Mouse (Mus musculus): ENCODE data around the gene Ubl3. TPM values are rescaled to one million over a fixed set of nuclear protein-coding genes. Genes with fewer than 3 reads are reported as not detected.

Ubl3 gene
- polyA plus RNA-seq, 1 experiment from 2014 or later = 74.8 TPM

DNA sequence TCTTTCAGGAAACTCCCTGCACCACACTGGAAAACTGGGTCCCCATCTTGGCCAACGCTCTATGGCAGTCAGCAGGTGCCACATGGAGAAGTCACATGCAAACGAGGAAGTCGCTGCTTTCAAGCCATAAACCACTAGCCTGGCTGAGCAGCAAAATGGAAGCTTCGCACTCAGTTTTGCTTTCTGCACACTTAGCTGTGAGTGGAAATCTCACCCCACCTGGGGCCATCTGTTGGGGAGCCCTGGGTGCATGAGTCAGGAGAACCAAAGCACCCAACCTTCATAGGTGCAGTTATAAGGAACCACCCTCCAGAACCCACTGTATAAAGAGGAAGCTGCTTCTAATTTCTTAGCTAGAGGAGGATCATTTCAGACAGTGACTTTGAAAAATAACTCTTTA lies 59.6 kb downstream of the Ubl3 start:
- H3K9ac ChIP-seq = no peak overlapping the region
- H3K36me3 ChIP-seq = no peaks in the 10 kb centered on the region
- 86% methylated on average over 4 of the region's 4 CpGs for WGBS
- no peaks in the 10 kb centered on the region for H3K9me3 ChIP-seq
- H3K4me2 ChIP-seq = no peak overlapping the region
- no peak overlapping the region for H3K27ac ChIP-seq
- no peaks in the 10 kb centered on the region for H3K27me3 ChIP-seq (replicated peaks)
- no peak overlapping the region for H3K4me3 ChIP-seq (replicated peaks)
- H3K4me1 ChIP-seq = no peaks in the 10 kb centered on the region
- ATAC-seq (ENCODE audit: insufficient read depth, low FRiP score, low read depth) = no peak

DNA sequence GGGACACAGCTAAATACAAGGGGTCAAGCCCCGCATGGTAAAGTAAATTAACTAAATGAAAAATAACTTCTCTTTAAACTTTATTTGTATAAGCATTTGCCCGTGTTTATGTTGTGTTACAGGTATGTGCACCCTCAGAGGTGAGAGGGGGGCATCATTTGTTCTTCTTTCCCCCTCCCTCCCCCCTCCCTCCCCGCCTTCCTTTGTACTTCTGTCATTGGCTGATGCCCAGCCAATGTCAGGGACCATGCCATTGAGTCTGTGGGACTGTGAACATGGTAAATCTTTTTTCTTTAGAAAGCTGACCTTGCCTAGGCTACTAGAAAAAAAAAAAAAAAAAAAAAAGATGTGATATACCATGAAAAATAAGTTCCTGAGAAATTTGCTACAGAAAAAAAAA lies 62.2 kb downstream of the Ubl3 start:
- H3K4me3 ChIP-seq (replicated peaks) = no peak overlapping the region
- 55% methylated on average over 3 of the region's 3 CpGs for whole genome bisulfite sequencing
- no peak overlapping the region for H3K4me2 ChIP-seq
- H3K4me1 ChIP-seq = no peaks in the 10 kb centered on the region
- H3K9me3 ChIP-seq = no peaks in the 10 kb centered on the region
- H3K36me3 ChIP-seq = no peaks in the 10 kb centered on the region
- no peak for ATAC-seq (ENCODE audit: insufficient read depth, low FRiP score, low read depth)
- H3K27me3 ChIP-seq (replicated peaks) = no peaks in the 10 kb centered on the region
- no peak overlapping the region for H3K9ac ChIP-seq
- no peak overlapping the region for H3K27ac ChIP-seq

DNA sequence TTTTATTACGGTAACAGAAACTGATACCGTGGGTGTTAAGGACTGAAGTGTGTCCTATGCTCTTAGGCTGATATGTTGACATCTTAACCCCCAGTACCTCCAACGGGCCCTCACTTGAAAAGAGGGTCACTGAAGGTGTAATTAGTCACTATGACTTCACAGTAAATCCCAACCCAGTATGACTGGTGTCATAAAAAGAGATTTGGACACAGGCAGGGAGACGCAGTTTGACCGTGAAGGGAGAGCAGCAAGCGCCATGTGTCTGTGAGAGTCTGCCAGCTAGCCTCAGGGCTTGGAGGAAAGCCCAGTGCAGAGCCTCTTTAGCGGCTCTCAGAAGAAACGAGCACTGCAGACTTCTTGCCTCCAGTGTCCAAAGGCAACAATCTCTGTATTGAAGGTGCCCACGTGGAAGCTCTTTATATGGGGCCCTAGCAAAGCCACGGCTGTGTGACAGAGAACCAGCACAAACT lies 62.8 kb downstream of the Ubl3 start:
- no peak for ATAC-seq (ENCODE audit: insufficient read depth, low FRiP score, low read depth)
- Histone ChIP-seq H3K4me3 (replicated peaks) (no peak overlapping the region), H3K4me2 (no peak overlapping the region), H3K9me3 (no peaks in the 10 kb centered on the region), H3K9ac (no peak overlapping the region), H3K27ac (no peak overlapping the region), H3K36me3 (no peaks in the 10 kb centered on the region), H3K27me3 (replicated peaks) (no peaks in the 10 kb centered on the region), H3K4me1 (no peaks in the 10 kb centered on the region)
- WGBS = 51% methylated on average over 10 of the region's 10 CpGs

DNA sequence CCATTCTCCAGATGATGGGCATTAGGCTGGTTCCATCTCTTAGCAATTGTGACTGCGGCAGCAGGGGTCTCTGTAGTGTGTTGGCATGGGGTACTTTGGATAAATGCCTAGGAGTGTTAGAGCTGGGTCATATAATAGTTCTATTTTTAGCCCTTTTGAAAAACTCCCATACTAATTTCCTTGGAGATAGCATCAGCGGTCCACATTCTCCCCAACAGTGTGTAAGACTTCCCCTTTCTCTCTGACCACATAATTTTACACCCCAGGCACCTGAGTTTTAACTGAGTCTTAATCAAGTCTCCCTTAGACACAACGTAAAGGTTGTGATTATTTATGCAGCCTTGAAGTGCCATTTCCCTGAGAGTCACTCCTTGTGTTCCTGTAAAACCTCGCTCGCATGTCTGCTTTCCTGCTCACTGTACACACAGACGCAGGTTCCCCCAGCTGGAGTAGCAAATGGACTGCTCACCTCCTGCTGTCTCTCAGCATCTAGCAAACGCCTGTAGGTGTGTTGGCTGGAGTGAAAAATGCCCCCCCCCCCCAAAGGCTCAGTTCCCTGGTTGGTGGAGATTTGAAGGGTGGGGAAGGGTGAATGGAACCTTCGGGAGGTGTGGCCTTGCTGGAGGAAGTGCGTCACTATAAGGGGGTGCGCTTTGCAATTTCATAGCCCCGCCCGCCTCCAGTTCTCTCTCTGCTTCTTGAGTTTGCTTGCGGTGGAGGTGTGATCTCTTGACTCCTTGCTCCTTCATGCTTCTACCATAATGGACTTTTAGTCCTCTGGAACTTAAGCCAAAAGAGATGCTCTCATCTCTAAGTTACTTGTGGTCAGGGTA lies 63.5 kb downstream of the Ubl3 start:
- no peaks in the 10 kb centered on the region for H3K27me3 ChIP-seq (replicated peaks)
- no peaks in the 10 kb centered on the region for H3K9me3 ChIP-seq
- H3K4me3 ChIP-seq (replicated peaks) = no peak overlapping the region
- 67% methylated on average over 13 of the region's 13 CpGs for WGBS
- no peak for ATAC-seq (ENCODE audit: insufficient read depth, low FRiP score, low read depth)
- H3K4me1 ChIP-seq = no peaks in the 10 kb centered on the region
- H3K4me2 ChIP-seq = no peak overlapping the region
- no peaks in the 10 kb centered on the region for H3K36me3 ChIP-seq
- no peak overlapping the region for H3K27ac ChIP-seq
- H3K9ac ChIP-seq = no peak overlapping the region

DNA sequence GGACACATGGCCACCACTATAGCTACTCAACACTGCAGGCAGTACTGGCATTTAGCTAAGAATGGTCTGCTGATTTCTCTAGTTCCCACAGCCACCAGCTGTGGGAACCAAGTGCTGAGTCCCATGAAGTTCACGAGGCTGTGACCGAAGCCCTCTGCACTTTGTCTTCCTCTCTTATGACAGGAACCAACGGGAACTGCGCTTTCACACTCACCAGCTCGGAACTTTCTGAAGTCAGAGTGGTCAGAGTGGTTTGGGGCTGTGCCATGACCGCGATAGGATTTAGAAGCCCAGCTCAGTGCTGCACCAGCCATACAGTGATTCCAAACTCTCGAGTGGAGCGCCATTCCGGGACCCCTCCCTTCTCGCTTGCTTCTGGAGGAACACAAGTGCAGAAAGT lies 66.4 kb downstream of the Ubl3 start:
- no peaks in the 10 kb centered on the region for H3K9me3 ChIP-seq
- H3K9ac ChIP-seq = no peak overlapping the region
- WGBS = 80% methylated on average over 11 of the region's 11 CpGs
- no peak for ATAC-seq (ENCODE audit: insufficient read depth, low FRiP score, low read depth)
- H3K36me3 ChIP-seq = no peaks in the 10 kb centered on the region
- H3K27ac ChIP-seq = no peak overlapping the region
- no peaks in the 10 kb centered on the region for H3K27me3 ChIP-seq (replicated peaks)
- no peaks in the 10 kb centered on the region for H3K4me1 ChIP-seq
- H3K4me2 ChIP-seq = no peak overlapping the region
- H3K4me3 ChIP-seq (replicated peaks) = no peak overlapping the region

DNA sequence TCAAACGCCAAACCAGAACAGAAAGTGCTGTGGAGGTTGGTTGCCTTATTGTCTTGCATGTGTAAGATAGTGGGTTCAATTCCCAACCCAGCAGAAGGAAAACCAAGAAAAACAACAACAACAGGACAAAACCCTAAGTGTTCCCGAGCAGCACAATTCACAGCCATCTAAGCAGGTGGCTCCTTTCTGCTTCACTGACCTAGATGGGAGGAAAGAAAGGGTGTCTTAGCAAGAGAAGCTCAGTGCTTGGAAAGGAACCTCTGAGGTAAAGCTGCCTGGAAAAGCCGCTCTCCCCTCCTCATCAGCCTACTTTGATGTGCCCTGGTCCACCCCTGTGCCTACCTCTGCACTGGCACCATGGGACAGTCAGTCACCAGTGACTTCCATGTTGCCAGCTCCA lies 70.8 kb downstream of the Ubl3 start:
- H3K4me3 ChIP-seq (replicated peaks) = no peak overlapping the region
- no peaks in the 10 kb centered on the region for H3K27me3 ChIP-seq (replicated peaks)
- H3K9ac ChIP-seq = no peak overlapping the region
- H3K27ac ChIP-seq = no peak overlapping the region
- ATAC-seq (ENCODE audit: insufficient read depth, low FRiP score, low read depth) = no peak
- H3K4me1 ChIP-seq = no peaks in the 10 kb centered on the region
- H3K4me2 ChIP-seq = no peak overlapping the region
- H3K9me3 ChIP-seq = no peaks in the 10 kb centered on the region
- 82% methylated on average over 3 of the region's 3 CpGs for WGBS
- H3K36me3 ChIP-seq = no peaks in the 10 kb centered on the region

DNA sequence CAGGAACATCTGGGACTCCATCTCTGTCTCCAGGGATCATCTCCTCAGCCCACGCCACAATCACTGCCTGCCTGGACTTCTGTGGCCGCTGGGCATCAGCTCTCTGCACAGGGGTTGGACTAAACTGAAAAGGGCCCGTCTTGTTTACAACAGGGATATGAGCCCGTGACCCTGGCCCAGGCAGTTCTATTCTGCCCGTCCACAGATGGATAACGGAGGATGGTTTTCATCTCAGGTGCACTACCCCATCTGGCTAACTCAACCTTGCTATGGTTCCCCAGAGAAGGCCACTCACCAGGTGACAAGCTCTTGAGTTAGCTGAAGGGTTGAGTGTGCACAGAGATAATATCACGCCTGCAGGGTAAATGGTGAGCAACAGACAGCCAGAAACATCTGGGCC lies 78.2 kb downstream of the Ubl3 start:
- no peak overlapping the region for H3K27ac ChIP-seq
- no peaks in the 10 kb centered on the region for H3K27me3 ChIP-seq (replicated peaks)
- no peaks in the 10 kb centered on the region for H3K36me3 ChIP-seq
- no peaks in the 10 kb centered on the region for H3K4me1 ChIP-seq
- H3K4me3 ChIP-seq (replicated peaks) = no peak overlapping the region
- WGBS = 72% methylated on average over 7 of the region's 7 CpGs
- H3K9me3 ChIP-seq = no peaks in the 10 kb centered on the region
- no peak overlapping the region for H3K9ac ChIP-seq
- no peak for ATAC-seq (ENCODE audit: insufficient read depth, low FRiP score, low read depth)
- no peak overlapping the region for H3K4me2 ChIP-seq

DNA sequence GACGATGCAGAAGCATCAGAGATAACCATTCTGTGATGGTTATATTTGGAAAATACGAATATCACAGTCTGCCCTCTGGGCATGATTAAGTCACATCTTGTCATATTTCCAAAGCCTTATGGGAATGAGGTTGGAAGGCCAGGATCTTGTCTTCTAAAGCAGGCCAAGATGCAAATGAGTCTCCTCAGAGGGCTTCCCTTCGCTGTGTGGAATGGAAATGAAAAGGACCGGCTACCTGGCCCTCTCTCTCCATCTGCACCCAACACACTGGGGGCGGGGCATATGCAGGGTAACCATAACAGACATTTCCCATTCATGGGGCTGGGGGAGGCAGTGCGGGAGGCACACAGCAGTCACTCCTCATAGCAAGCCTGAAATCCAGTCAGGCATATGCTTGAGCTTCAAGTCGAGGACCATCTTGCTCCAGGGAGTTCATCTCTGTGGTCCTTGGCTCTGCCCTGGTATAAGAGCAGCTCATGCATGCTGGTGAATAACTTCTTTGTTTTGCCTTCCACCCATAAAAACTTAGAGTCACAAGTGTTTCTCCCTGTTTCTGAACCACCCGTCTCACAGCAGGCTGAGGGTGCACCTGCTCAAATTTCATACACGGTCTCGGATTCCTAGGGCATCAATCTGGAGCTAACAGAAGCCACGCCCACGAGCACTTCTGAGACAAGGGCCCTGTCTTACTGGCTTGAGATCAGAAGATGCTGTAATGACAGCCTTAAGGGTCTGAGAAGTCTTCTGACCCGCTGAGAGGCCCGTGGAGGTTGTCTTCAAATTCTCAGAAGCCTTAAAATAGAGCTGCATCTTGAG lies 83.8 kb downstream of the Ubl3 start:
- H3K4me1 ChIP-seq = peaks cover 17% of the 10 kb centered on the region; the same call in 1 of the 2 replicates
- no peak for ATAC-seq (ENCODE audit: insufficient read depth, low FRiP score, low read depth)
- H3K27ac ChIP-seq = no peak overlapping the region
- no peaks in the 10 kb centered on the region for H3K9me3 ChIP-seq
- H3K4me2 ChIP-seq = no peak overlapping the region
- no peaks in the 10 kb centered on the region for H3K36me3 ChIP-seq
- no peaks in the 10 kb centered on the region for H3K27me3 ChIP-seq (replicated peaks)
- no peak overlapping the region for H3K4me3 ChIP-seq (replicated peaks)
- WGBS = 47% methylated on average over 14 of the region's 14 CpGs
- H3K9ac ChIP-seq = no peak overlapping the region

DNA sequence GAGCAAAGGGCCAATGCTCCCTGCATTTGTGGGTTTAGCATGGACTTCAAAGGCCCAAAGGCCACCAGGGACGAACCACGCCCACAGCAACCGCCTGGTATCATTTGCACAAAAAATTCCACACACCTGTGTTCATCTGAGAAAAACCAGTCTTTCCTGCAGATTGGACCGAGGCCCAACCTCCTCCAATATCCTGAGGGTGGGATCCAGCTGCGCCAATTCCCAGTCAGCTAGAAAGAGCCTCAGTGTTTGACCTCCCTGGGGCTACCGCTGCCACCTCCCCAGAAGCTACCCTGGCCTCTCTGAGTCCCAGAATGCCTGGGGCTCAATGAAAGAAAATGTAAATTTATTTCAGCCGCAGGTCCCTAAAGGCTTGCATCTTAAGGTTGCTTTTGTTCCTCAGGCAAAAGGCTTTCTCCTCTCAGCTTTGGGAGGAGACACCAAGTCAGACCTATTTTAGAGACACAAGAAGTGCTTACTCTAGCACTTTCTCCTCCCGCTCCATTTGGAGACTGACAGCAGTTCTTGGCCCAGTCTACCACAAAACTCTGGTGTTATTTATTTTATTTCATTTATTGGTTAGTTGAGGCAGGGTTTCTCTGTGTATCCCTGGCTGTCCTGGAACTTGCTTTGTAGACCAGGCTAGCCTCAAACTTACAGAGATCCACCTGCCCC lies 85.5 kb downstream of the Ubl3 start:
- H3K4me2 ChIP-seq = no peak overlapping the region
- H3K36me3 ChIP-seq = no peaks in the 10 kb centered on the region
- H3K9me3 ChIP-seq = no peaks in the 10 kb centered on the region
- H3K27me3 ChIP-seq (replicated peaks) = no peaks in the 10 kb centered on the region
- no peak overlapping the region for H3K9ac ChIP-seq
- peak; percentile 68 for ATAC-seq (ENCODE audit: insufficient read depth, low FRiP score, low read depth)
- H3K27ac ChIP-seq = peak overlapping the region; percentile 63
- no peak overlapping the region for H3K4me3 ChIP-seq (replicated peaks)
- WGBS = 41% methylated on average over 8 of the region's 8 CpGs
- peaks cover 17% of the 10 kb centered on the region; the same call in 1 of the 2 replicates for H3K4me1 ChIP-seq

DNA sequence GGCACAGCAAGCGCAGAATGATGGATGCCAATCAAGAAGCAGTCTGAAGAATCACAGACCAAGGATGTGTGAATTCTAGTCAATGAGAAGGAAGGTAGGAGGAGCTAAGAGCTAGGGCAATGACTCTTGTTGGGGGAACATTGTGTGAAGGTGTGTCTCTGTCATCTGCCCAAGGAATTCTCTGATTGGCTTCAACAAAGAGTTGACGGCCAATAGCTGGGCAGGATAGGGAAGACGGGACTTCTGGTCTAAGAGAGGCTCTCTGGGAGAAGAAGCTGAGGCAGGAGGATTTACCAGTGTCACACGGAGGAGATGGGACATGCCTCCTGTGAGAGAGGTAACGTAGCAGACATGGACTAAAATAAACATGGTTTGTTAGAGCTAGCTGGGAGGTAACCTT lies 86.5 kb downstream of the Ubl3 start:
- WGBS = 67% methylated on average over 5 of the region's 5 CpGs

DNA sequence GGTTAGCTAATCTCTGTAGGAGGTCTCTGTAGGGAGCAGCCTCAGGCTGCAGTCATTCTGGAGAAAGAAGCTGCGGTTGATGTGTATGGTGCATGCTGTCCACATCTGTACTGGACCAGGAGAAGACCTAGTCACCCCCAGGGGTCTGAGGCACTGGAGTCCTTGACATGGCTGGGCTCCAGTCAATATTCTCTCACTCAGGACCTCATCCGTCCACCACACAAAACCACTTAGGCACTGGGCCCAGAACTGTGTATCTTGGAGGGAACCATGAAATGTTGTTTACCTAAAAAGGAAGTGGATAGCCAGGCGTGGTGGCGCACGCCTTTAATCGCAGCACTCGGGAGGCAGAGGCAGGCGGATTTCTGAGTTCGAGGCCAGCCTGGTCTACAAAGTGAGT lies 87.5 kb downstream of the Ubl3 start:
- H3K27ac ChIP-seq = no peak overlapping the region
- no peaks in the 10 kb centered on the region for H3K9me3 ChIP-seq
- H3K36me3 ChIP-seq = no peaks in the 10 kb centered on the region
- no peak overlapping the region for H3K9ac ChIP-seq
- WGBS = 87% methylated on average over 9 of the region's 9 CpGs
- no peak overlapping the region for H3K4me2 ChIP-seq
- ATAC-seq (ENCODE audit: insufficient read depth, low FRiP score, low read depth) = no peak
- H3K27me3 ChIP-seq (replicated peaks) = no peaks in the 10 kb centered on the region
- no peak overlapping the region for H3K4me3 ChIP-seq (replicated peaks)
- H3K4me1 ChIP-seq = peaks cover 17% of the 10 kb centered on the region; the same call in 1 of the 2 replicates

More for the DNA sequence above, 86.5 kb downstream of the Ubl3 start:
- no peak for ATAC-seq (ENCODE audit: insufficient read depth, low FRiP score, low read depth)
- H3K9me3 ChIP-seq = no peaks in the 10 kb centered on the region
- peaks cover 17% of the 10 kb centered on the region; the same call in 1 of the 2 replicates for H3K4me1 ChIP-seq
- H3K4me2 ChIP-seq = no peak overlapping the region
- H3K9ac ChIP-seq = no peak overlapping the region
- no peaks in the 10 kb centered on the region for H3K27me3 ChIP-seq (replicated peaks)
- peak overlapping the region; percentile 63 for H3K27ac ChIP-seq
- H3K4me3 ChIP-seq (replicated peaks) = no peak overlapping the region
- H3K36me3 ChIP-seq = no peaks in the 10 kb centered on the region
